Mouse (Mus musculus) yolk sac, embryonic 10.5 days (tissue): ENCODE data around the gene Gabrp.

Experiments used
- DNase-seq: peaks from one replicate; pipeline ENCODE4 v3.0.0-alpha.2; 2017; ENCODE audit warnings: low spot score

Gabrp gene

GRCm38 (mm10) chr11:33578859-33579258, at the start of gene Gabrp:
Gene Gabrp, minus strand, starts transcription at chr11:33578959.
- no peak for DNase-seq

- DNase-seq = no peak
Observed at GRCm38 (mm10) chr11:33627136-33627742, 48.5 kb upstream of the Gabrp start.

- peak; percentile 56 for DNase-seq
Observed at GRCm38 (mm10) chr11:33614218-33614617, 35.5 kb upstream of the Gabrp start.

- DNase-seq = peak; percentile 50
Observed at GRCm38 (mm10) chr11:33607784-33608183, 29.0 kb upstream of the Gabrp start.

- no peak for DNase-seq
Observed at GRCm38 (mm10) chr11:33603174-33603573, 24.4 kb upstream of the Gabrp start.

GRCm38 (mm10) chr11:33598986-33599385, 20.2 kb upstream of the Gabrp start, which contains the start of gene D130052B06Rik:
Gene D130052B06Rik, plus strand, starts transcription at chr11:33599302.
- DNase-seq = no peak

- no peak for DNase-seq
Observed at GRCm38 (mm10) chr11:33596655-33597054, 17.9 kb upstream of the Gabrp start.

- DNase-seq = no peak
Observed at GRCm38 (mm10) chr11:33592826-33593225, 14.1 kb upstream of the Gabrp start.

GRCm38 (mm10) chr11:33590771-33591170, 12.0 kb upstream of the Gabrp start:
- DNase-seq = no peak

- DNase-seq = no peak
Observed at GRCm38 (mm10) chr11:33586614-33587013, 7.9 kb upstream of the Gabrp start.

- no peak for DNase-seq
Observed at GRCm38 (mm10) chr11:33579621-33580020, 862 bp upstream of the Gabrp start.

- DNase-seq = no peak
Observed at GRCm38 (mm10) chr11:33574944-33575343, 3.8 kb downstream of the Gabrp start.

- DNase-seq = no peak
Observed at GRCm38 (mm10) chr11:33570413-33570812, 8.3 kb downstream of the Gabrp start.

GRCm38 (mm10) chr11:33563921-33564320, 14.8 kb downstream of the Gabrp start:
- no peak for DNase-seq

- no peak for DNase-seq
Observed at GRCm38 (mm10) chr11:33554123-33554522, 24.6 kb downstream of the Gabrp start.

GRCm38 (mm10) chr11:33550861-33551560, 27.7 kb downstream of the Gabrp start:
- no peak for DNase-seq

GRCm38 (mm10) chr11:33547386-33547785, 31.4 kb downstream of the Gabrp start:
- no peak for DNase-seq

GRCm38 (mm10) chr11:33544945-33545344, 33.8 kb downstream of the Gabrp start:
- no peak for DNase-seq

GRCm38 (mm10) chr11:33544121-33544520, 34.6 kb downstream of the Gabrp start:
- peak; percentile 6 for DNase-seq

- no peak for DNase-seq
Observed at GRCm38 (mm10) chr11:33537390-33538125, 41.2 kb downstream of the Gabrp start.

- DNase-seq = no peak
Observed at GRCm38 (mm10) chr11:33536636-33537035, 42.1 kb downstream of the Gabrp start.

- DNase-seq = no peak
Observed at GRCm38 (mm10) chr11:33534541-33534940, 44.2 kb downstream of the Gabrp start.

- no peak for DNase-seq
Observed at GRCm38 (mm10) chr11:33533577-33533976, 45.2 kb downstream of the Gabrp start.
